Mouse (Mus musculus): ENCODE data around the gene Gulp1.

GRCm38 (mm10) chr1:44778251-44778650 lies 226.9 kb downstream of the Gulp1 start:
- TF ChIP-seq CTCF (IDR thresholded peaks at IDR 0.05; ENCODE audit: borderline replicate concordance, control insufficient read depth, extremely low read depth, insufficient read depth, low read length, poor library complexity) (no peak), POLR2A (IDR thresholded peaks at IDR 0.05; ENCODE audit: control insufficient read depth, extremely low read depth, insufficient read depth, low read length, poor library complexity) (no peak)
